Mouse (Mus musculus) effector memory CD4-positive, alpha-beta T cell, adult 7 months (primary cell): ENCODE data around the gene Ccdc15. TPM values are rescaled to one million over a fixed set of nuclear protein-coding genes. Genes with fewer than 3 reads are reported as not detected.

Experiments
- polyA plus RNA-seq: library from polyadenylated mRNA; unstranded; fragments of 100-300 nt; shearing (Covaris generic); gene quantifications from one replicate; pipeline ENCODE4 v1.2.1, GENCODE M21; 2017

Gene Ccdc15
- polyA plus RNA-seq: 7.0 TPM

GRCm38 (mm10) chr9:37347988-37348642, at the start of gene Ccdc15:
Ccdc15 (minus strand) TSS chr9:37348432.

GRCm38 (mm10) chr9:37367301-37368080, 19.3 kb upstream of the Ccdc15 start, which contains the start of gene Hepacam:
Hepacam (plus strand) TSS chr9:37367351.

GRCm38 (mm10) chr9:37255149-37255888, 92.9 kb downstream of the Ccdc15 start, which contains the start of gene Slc37a2:
Slc37a2 (minus strand) TSS chr9:37255738.

Other genes with a start within 250 kb of the Ccdc15 start
- not detected for gene Pknox2, start 201.0 kb downstream of the Ccdc15 start, polyA plus RNA-seq
- 1.4 TPM for gene Tmem218, start 140.2 kb downstream of the Ccdc15 start, polyA plus RNA-seq
- gene Slc37a2, start 92.7 kb downstream of the Ccdc15 start, polyA plus RNA-seq: 3.6 TPM
- gene Hepacam, start 18.9 kb upstream of the Ccdc15 start, polyA plus RNA-seq: not detected
- not detected for gene Robo4, start 53.5 kb upstream of the Ccdc15 start, polyA plus RNA-seq
- 0.43 TPM for gene Robo3, start 84.8 kb upstream of the Ccdc15 start, polyA plus RNA-seq
- gene Msantd2, start 140.9 kb upstream of the Ccdc15 start, polyA plus RNA-seq: 36.0 TPM
- gene Esam, start 179.6 kb upstream of the Ccdc15 start, polyA plus RNA-seq: not detected
- 0.69 TPM for gene Vsig2, start 190.8 kb upstream of the Ccdc15 start, polyA plus RNA-seq
- gene Nrgn, start 204.5 kb upstream of the Ccdc15 start, polyA plus RNA-seq: 0.44 TPM
- gene Siae, start 207.3 kb upstream of the Ccdc15 start, polyA plus RNA-seq: 11.1 TPM